Mouse (Mus musculus) stomach, embryonic 16.5 days (tissue): ENCODE data around the gene Zdhhc7. TPM values are rescaled to one million over a fixed set of nuclear protein-coding genes. Genes with fewer than 3 reads are reported as not detected.

Experiments used
- ATAC-seq: fragments of 200-750 bp; cut with Nextera tagmentation; 2 replicates; pipeline ENCODE4 v1.8.0; 2017; ENCODE audit warnings: moderate number of reproducible peaks, moderate TSS enrichment; ENCODE audit not compliant: insufficient read depth, low FRiP score
- H3K27ac ChIP-seq: fragments of 300-500 bp; sonication (generic); 2 replicates; pipeline ENCODE4 v1.5.1; 2014; ENCODE audit warnings: low read length
- H3K27me3 ChIP-seq: fragments of 300-500 bp; sonication (generic); 2 replicates; pipeline ENCODE4 v1.6.1; 2014; ENCODE audit warnings: low read length, control low read depth, mixed read lengths; ENCODE audit not compliant: control insufficient read depth, insufficient read depth
- H3K36me3 ChIP-seq: fragments of 300-500 bp; sonication (generic); 2 replicates; pipeline ENCODE4 v1.6.1; 2014; ENCODE audit warnings: low read length; ENCODE audit not compliant: control insufficient read depth, insufficient read depth
- H3K4me1 ChIP-seq: fragments of 300-500 bp; sonication (generic); 2 replicates; pipeline ENCODE4 v1.6.1; 2014; ENCODE audit warnings: low read length, control low read depth, mixed read lengths; ENCODE audit not compliant: control insufficient read depth, insufficient read depth
- H3K4me2 ChIP-seq: fragments of 300-500 bp; sonication (generic); 2 replicates; pipeline ENCODE4 v1.6.1; 2014; ENCODE audit warnings: low read depth, low read length, mixed read lengths
- H3K4me3 ChIP-seq: fragments of 300-500 bp; sonication (generic); replicated peaks from 2 replicates; pipeline ENCODE4 v1.5.1; 2014; ENCODE audit warnings: mild to moderate bottlenecking, low read length
- H3K9ac ChIP-seq: fragments of 300-500 bp; sonication (generic); 2 replicates; pipeline ENCODE4 v1.6.1; 2014; ENCODE audit warnings: low read length
- H3K9me3 ChIP-seq: fragments of 300-500 bp; sonication (generic); replicated peaks from 2 replicates; pipeline ENCODE4 v1.6.1; 2016; ENCODE audit warnings: low read length, control low read depth; ENCODE audit not compliant: control insufficient read depth
- WGBS: fragments of 180-500 bp; shearing (Covaris S2); extraction: QIAGEN DNeasy Blood & Tissue Kit; methylation state at CpG from one replicate; pipeline ENCODE4 v1.1.7; 2014; 5-methylcytosine and 5-hydroxymethylcytosine counted together
- polyA plus RNA-seq: library from polyadenylated mRNA; unstranded; fragments of >200 nt; fragmentation: Nextera tagmentation; extraction: Ambion mirVana; gene quantifications from 2 replicates; pipeline ENCODE4 v1.2.1, GENCODE M21; 2015

The Zdhhc7 gene
- 30.2 and 31.1 TPM in 2 replicates for polyA plus RNA-seq

GRCm38 (mm10) chr8:120101068-120101972, at the start of gene Zdhhc7:
Zdhhc7 (minus strand) TSS chr8:120101482.
- ATAC-seq, result peak; percentile 73; the same call in 1 of the 2 replicates
- Histone ChIP-seq H3K27me3 (no peaks in the 10 kb centered on the region), H3K36me3 (no peaks in the 10 kb centered on the region), H3K4me3 (peak within 1 kb of the TSS; percentile 81), H3K9ac (peak within 1 kb of the TSS; percentile 92), H3K4me1 (peaks cover 14% of the 10 kb centered on the region), H3K4me2 (peak within 1 kb of the TSS; percentile 85), H3K9me3 (no peaks in the 10 kb centered on the region), H3K27ac (peak within 1 kb of the TSS; percentile 95)
- WGBS, result under 1% methylated on average over 88 of the region's 88 CpGs

GRCm38 (mm10) chr8:120150028-120150427, 48.7 kb upstream of the Zdhhc7 start:
- no peaks in the 10 kb centered on the region for H3K27me3 ChIP-seq
- no peak overlapping the region for H3K4me2 ChIP-seq
- H3K9ac ChIP-seq, result no peak overlapping the region
- no peak overlapping the region for H3K4me3 ChIP-seq
- peaks cover 5% of the 10 kb centered on the region; the same call in 1 of the 2 replicates for H3K4me1 ChIP-seq
- WGBS, result 57% methylated on average over 12 of the region's 12 CpGs
- H3K27ac ChIP-seq, result no peak overlapping the region
- no peak for ATAC-seq
- H3K9me3 ChIP-seq, result no peaks in the 10 kb centered on the region
- no peaks in the 10 kb centered on the region; the same call in 1 of the 2 replicates for H3K36me3 ChIP-seq

- no peak overlapping the region for H3K4me2 ChIP-seq
- H3K4me3 ChIP-seq, result no peak overlapping the region
- 0 out of 2 replicates have a peak, but pooled peaks cover 5% of the 10 kb centered on the region for H3K4me1 ChIP-seq
- H3K9me3 ChIP-seq, result no peaks in the 10 kb centered on the region
- no peak overlapping the region for H3K9ac ChIP-seq
- H3K27me3 ChIP-seq, result no peaks in the 10 kb centered on the region
- no peak overlapping the region for H3K27ac ChIP-seq
- H3K36me3 ChIP-seq, result no peaks in the 10 kb centered on the region; the same call in 1 of the 2 replicates
- WGBS, result 88% methylated on average over 1 of the region's 1 CpGs
- ATAC-seq, result no peak
These were observed 44.8 kb upstream of the Zdhhc7 start for GRCm38 (mm10) chr8:120146051-120146450.

- H3K9ac ChIP-seq, result no peak overlapping the region
- no peaks in the 10 kb centered on the region for H3K9me3 ChIP-seq
- WGBS, result 43% methylated on average over 12 of the region's 12 CpGs
These were observed 43.5 kb upstream of the Zdhhc7 start for GRCm38 (mm10) chr8:120144652-120145301.

GRCm38 (mm10) chr8:120143911-120144651, 42.8 kb upstream of the Zdhhc7 start:
- Histone ChIP-seq H3K9ac (no peak overlapping the region; the same call in 1 of the 2 replicates), H3K4me2 (no peak overlapping the region), H3K27ac (no peak overlapping the region), H3K4me1 (0 out of 2 replicates have a peak, but pooled peaks cover 5% of the 10 kb centered on the region), H3K4me3 (no peak overlapping the region), H3K9me3 (no peaks in the 10 kb centered on the region), H3K36me3 (no peaks in the 10 kb centered on the region; the same call in 1 of the 2 replicates), H3K27me3 (no peaks in the 10 kb centered on the region)
- ATAC-seq, result no peak
- 62% methylated on average over 15 of the region's 15 CpGs for WGBS

More at GRCm38 (mm10) chr8:120144652-120145301, 43.5 kb upstream of the Zdhhc7 start:
- no peak for ATAC-seq
- H3K4me1 ChIP-seq, result 0 out of 2 replicates have a peak, but pooled peaks cover 5% of the 10 kb centered on the region
- H3K27me3 ChIP-seq, result no peaks in the 10 kb centered on the region
- H3K27ac ChIP-seq, result no peak overlapping the region
- no peak overlapping the region for H3K4me3 ChIP-seq
- H3K36me3 ChIP-seq, result no peaks in the 10 kb centered on the region; the same call in 1 of the 2 replicates
- no peak overlapping the region for H3K4me2 ChIP-seq

- Histone ChIP-seq H3K4me1 (0 out of 2 replicates have a peak, but pooled peaks cover 7% of the 10 kb centered on the region), H3K9ac (peak overlapping the region; percentile 3; the same call in 1 of the 2 replicates), H3K27ac (no peak overlapping the region), H3K36me3 (no peaks in the 10 kb centered on the region; the same call in 1 of the 2 replicates), H3K4me3 (no peak overlapping the region), H3K27me3 (no peaks in the 10 kb centered on the region), H3K4me2 (no peak overlapping the region), H3K9me3 (no peaks in the 10 kb centered on the region)
- no peak for ATAC-seq
- 54% methylated on average over 3 of the region's 3 CpGs for WGBS
These were observed 39.5 kb upstream of the Zdhhc7 start for GRCm38 (mm10) chr8:120140769-120141168.

GRCm38 (mm10) chr8:120138958-120139357, 37.7 kb upstream of the Zdhhc7 start:
- H3K27me3 ChIP-seq, result no peaks in the 10 kb centered on the region
- WGBS, result 79% methylated on average over 2 of the region's 2 CpGs
- no peaks in the 10 kb centered on the region for H3K36me3 ChIP-seq
- no peaks in the 10 kb centered on the region for H3K9me3 ChIP-seq
- no peak overlapping the region for H3K4me2 ChIP-seq
- H3K4me1 ChIP-seq, result 0 out of 2 replicates have a peak, but pooled peaks cover 3% of the 10 kb centered on the region
- H3K27ac ChIP-seq, result no peak overlapping the region
- no peak overlapping the region for H3K9ac ChIP-seq
- no peak overlapping the region for H3K4me3 ChIP-seq
- ATAC-seq, result no peak

GRCm38 (mm10) chr8:120136618-120137017, 35.3 kb upstream of the Zdhhc7 start:
- Histone ChIP-seq H3K36me3 (no peaks in the 10 kb centered on the region), H3K9me3 (no peaks in the 10 kb centered on the region), H3K4me2 (no peak overlapping the region), H3K4me1 (0 out of 2 replicates have a peak, but pooled peaks cover 2% of the 10 kb centered on the region), H3K9ac (no peak overlapping the region), H3K27me3 (no peaks in the 10 kb centered on the region), H3K27ac (no peak overlapping the region), H3K4me3 (no peak overlapping the region)
- 61% methylated on average over 7 of the region's 7 CpGs for WGBS
- ATAC-seq, result no peak
